Mouse (Mus musculus) forebrain, embryonic 16.5 days (tissue): ENCODE results near the gene Patj. TPM values are rescaled to one million over a fixed set of nuclear protein-coding genes. Genes with fewer than 3 reads are reported as not detected.

ENCODE experiments used
- ATAC-seq: fragments of 200-750 bp; cut with Nextera tagmentation; 2 replicates; pipeline ENCODE4 v1.8.0; 2017; ENCODE audit warnings: mild to moderate bottlenecking, moderate library complexity
- H3K27ac ChIP-seq: fragments of 300-500 bp; sonication (generic); 2 replicates; pipeline ENCODE4 v1.5.1; 2014; ENCODE audit warnings: low read length, control low read depth
- H3K27me3 ChIP-seq: fragments of 300-500 bp; sonication (generic); replicated peaks from 2 replicates; pipeline ENCODE4 v1.6.1; 2014; ENCODE audit warnings: low read length; ENCODE audit not compliant: control insufficient read depth, insufficient read depth
- H3K36me3 ChIP-seq: fragments of 300-500 bp; sonication (generic); 2 replicates; pipeline ENCODE4 v1.6.1; 2014; ENCODE audit not compliant: control insufficient read depth, insufficient read depth
- H3K4me1 ChIP-seq: fragments of 300-500 bp; sonication (generic); replicated peaks from 2 replicates; pipeline ENCODE4 v1.6.1; 2014; ENCODE audit warnings: low read length; ENCODE audit not compliant: control insufficient read depth, insufficient read depth
- H3K4me2 ChIP-seq: fragments of 300-500 bp; sonication (generic); 2 replicates; pipeline ENCODE4 v1.6.1; 2014; ENCODE audit warnings: mild to moderate bottlenecking, low read length, control low read depth
- H3K4me3 ChIP-seq: fragments of 300-500 bp; sonication (generic); replicated peaks from 2 replicates; pipeline ENCODE4 v1.5.1; 2014; ENCODE audit warnings: mild to moderate bottlenecking, low read length, control low read depth
- H3K9ac ChIP-seq: fragments of 300-500 bp; sonication (generic); replicated peaks from 2 replicates; pipeline ENCODE4 v1.6.1; 2014; ENCODE audit warnings: low read depth, low read length, control low read depth
- H3K9me3 ChIP-seq: fragments of 300-500 bp; sonication (generic); 2 replicates; pipeline ENCODE4 v1.6.1; 2016; ENCODE audit warnings: low read length; ENCODE audit not compliant: control insufficient read depth
- WGBS: fragments of 180-500 bp; shearing (Covaris S2); extraction: QIAGEN DNeasy Blood & Tissue Kit; methylation state at CpG from one replicate; pipeline ENCODE4 v1.1.7; 2014; 5-methylcytosine and 5-hydroxymethylcytosine counted together
- polyA plus RNA-seq: library from polyadenylated mRNA; unstranded; fragments of >200 nt; fragmentation: Nextera tagmentation; extraction: Ambion mirVana; gene quantifications from 2 replicates; pipeline ENCODE4 v1.2.1, GENCODE M21; 2015

Patj gene
- polyA plus RNA-seq, 1 experiment from 2014 or later: 5.9 TPM

GRCm38 (mm10) chr4:98439261-98440005 lies 43.8 kb downstream of the Patj start:
- H3K4me2 ChIP-seq: no peak overlapping the region
- H3K4me1 ChIP-seq: no peaks in the 10 kb centered on the region; the same call in 1 of the 2 replicates
- no peak overlapping the region for H3K4me3 ChIP-seq
- no peaks in the 10 kb centered on the region for H3K27me3 ChIP-seq
- no peak overlapping the region for H3K27ac ChIP-seq
- H3K36me3 ChIP-seq: no peaks in the 10 kb centered on the region
- 81% methylated on average over 8 of the region's 8 CpGs for WGBS
- no peak overlapping the region for H3K9ac ChIP-seq
- no peaks in the 10 kb centered on the region for H3K9me3 ChIP-seq
- ATAC-seq: no peak

- H3K36me3 ChIP-seq: no peaks in the 10 kb centered on the region
- 86% methylated on average over 3 of the region's 3 CpGs for WGBS
- no peaks in the 10 kb centered on the region; the same call in 1 of the 2 replicates for H3K4me1 ChIP-seq
- H3K4me2 ChIP-seq: no peak overlapping the region
- no peak overlapping the region for H3K4me3 ChIP-seq
- H3K9ac ChIP-seq: no peak overlapping the region
- H3K27me3 ChIP-seq: no peaks in the 10 kb centered on the region
- H3K9me3 ChIP-seq: no peaks in the 10 kb centered on the region
- H3K27ac ChIP-seq: no peak overlapping the region
- no peak for ATAC-seq
Measured at GRCm38 (mm10) chr4:98441248-98441647, 45.7 kb downstream of the Patj start.

GRCm38 (mm10) chr4:98444437-98445139 lies 49.0 kb downstream of the Patj start:
- ATAC-seq: peak; percentile 96
- no peak overlapping the region for H3K4me2 ChIP-seq
- H3K4me1 ChIP-seq: no peaks in the 10 kb centered on the region
- H3K9me3 ChIP-seq: no peaks in the 10 kb centered on the region
- no peak overlapping the region for H3K9ac ChIP-seq
- H3K4me3 ChIP-seq: no peak overlapping the region
- no peaks in the 10 kb centered on the region for H3K36me3 ChIP-seq
- WGBS: 85% methylated on average over 10 of the region's 10 CpGs
- H3K27ac ChIP-seq: no peak overlapping the region
- no peaks in the 10 kb centered on the region for H3K27me3 ChIP-seq

- Histone ChIP-seq H3K27me3 (no peaks in the 10 kb centered on the region), H3K36me3 (no peaks in the 10 kb centered on the region), H3K9ac (no peak overlapping the region), H3K9me3 (no peaks in the 10 kb centered on the region), H3K4me3 (no peak overlapping the region), H3K27ac (no peak overlapping the region), H3K4me1 (no peaks in the 10 kb centered on the region), H3K4me2 (no peak overlapping the region)
- 82% methylated on average over 4 of the region's 4 CpGs for WGBS
- ATAC-seq: no peak
Measured at GRCm38 (mm10) chr4:98449564-98450263, 54.1 kb downstream of the Patj start.

- WGBS: 93% methylated on average over 11 of the region's 11 CpGs
- no peak for ATAC-seq
Measured at GRCm38 (mm10) chr4:98450308-98450707, 54.7 kb downstream of the Patj start.

GRCm38 (mm10) chr4:98450829-98451228 lies 55.2 kb downstream of the Patj start:
- H3K9ac ChIP-seq: no peak overlapping the region
- H3K4me3 ChIP-seq: no peak overlapping the region
- no peak for ATAC-seq
- no peak overlapping the region for H3K27ac ChIP-seq
- no peaks in the 10 kb centered on the region for H3K9me3 ChIP-seq
- no peaks in the 10 kb centered on the region for H3K27me3 ChIP-seq
- WGBS: 94% methylated on average over 5 of the region's 5 CpGs
- H3K36me3 ChIP-seq: no peaks in the 10 kb centered on the region
- no peak overlapping the region for H3K4me2 ChIP-seq
- no peaks in the 10 kb centered on the region for H3K4me1 ChIP-seq

More at GRCm38 (mm10) chr4:98450308-98450707, 54.7 kb downstream of the Patj start:
- H3K4me3 ChIP-seq: no peak overlapping the region
- H3K9ac ChIP-seq: no peak overlapping the region
- no peaks in the 10 kb centered on the region for H3K27me3 ChIP-seq
- no peaks in the 10 kb centered on the region for H3K4me1 ChIP-seq
- H3K4me2 ChIP-seq: no peak overlapping the region
- no peak overlapping the region for H3K27ac ChIP-seq
- H3K36me3 ChIP-seq: no peaks in the 10 kb centered on the region
- H3K9me3 ChIP-seq: no peaks in the 10 kb centered on the region

GRCm38 (mm10) chr4:98451259-98451658 lies 55.7 kb downstream of the Patj start:
- 87% methylated on average over 3 of the region's 3 CpGs for WGBS
- no peak overlapping the region for H3K4me2 ChIP-seq
- no peaks in the 10 kb centered on the region for H3K4me1 ChIP-seq

GRCm38 (mm10) chr4:98452725-98453124 lies 57.1 kb downstream of the Patj start:
- no peaks in the 10 kb centered on the region for H3K4me1 ChIP-seq
- 94% methylated on average over 2 of the region's 2 CpGs for WGBS
- no peak for ATAC-seq

More at GRCm38 (mm10) chr4:98451259-98451658, 55.7 kb downstream of the Patj start:
- H3K9me3 ChIP-seq: no peaks in the 10 kb centered on the region
- no peak overlapping the region for H3K9ac ChIP-seq
- H3K27ac ChIP-seq: no peak overlapping the region
- ATAC-seq: no peak
- H3K36me3 ChIP-seq: no peaks in the 10 kb centered on the region
- H3K4me3 ChIP-seq: no peak overlapping the region
- H3K27me3 ChIP-seq: no peaks in the 10 kb centered on the region

GRCm38 (mm10) chr4:98453231-98453630 lies 57.6 kb downstream of the Patj start:
- no peaks in the 10 kb centered on the region for H3K9me3 ChIP-seq
- no peak overlapping the region for H3K4me3 ChIP-seq
- H3K36me3 ChIP-seq: no peaks in the 10 kb centered on the region
- no peaks in the 10 kb centered on the region for H3K4me1 ChIP-seq
- no peak for ATAC-seq
- H3K9ac ChIP-seq: no peak overlapping the region
- H3K27ac ChIP-seq: no peak overlapping the region
- no peak overlapping the region for H3K4me2 ChIP-seq
- WGBS: 92% methylated on average over 5 of the region's 5 CpGs
- H3K27me3 ChIP-seq: no peaks in the 10 kb centered on the region

More at GRCm38 (mm10) chr4:98452725-98453124, 57.1 kb downstream of the Patj start:
- Histone ChIP-seq H3K36me3 (no peaks in the 10 kb centered on the region), H3K27ac (no peak overlapping the region), H3K27me3 (no peaks in the 10 kb centered on the region), H3K4me3 (no peak overlapping the region), H3K9ac (no peak overlapping the region), H3K9me3 (no peaks in the 10 kb centered on the region), H3K4me2 (no peak overlapping the region)
